Mouse (Mus musculus): Measurements from ENCODE around the gene Haao. TPM values are rescaled to one million over a fixed set of nuclear protein-coding genes. Genes with fewer than 3 reads are reported as not detected.

Haao gene
- total RNA-seq (2014; rRNA removed) (588 and 626 TPM in 2 replicates), polyA plus RNA-seq (2012; rRNA removed) (835 and 840 TPM in 2 replicates)

GRCm38 (mm10) chr17:83847815-83848214 lies at the start of gene Haao:
TSS of gene Haao (minus strand) at chr17:83847963.
- 79% methylated on average over 3 of the region's 3 CpGs for WGBS
- H3K36me3 ChIP-seq (ENCODE audit: control insufficient read depth, insufficient read depth, low read length): peaks cover under 1% of the 10 kb centered on the region; the same call in 1 of the 2 replicates
- H3K4me1 ChIP-seq (ENCODE audit: control insufficient read depth, insufficient read depth, low read length): peaks cover 28% of the 10 kb centered on the region
- peak within 1 kb of the TSS; percentile 35; the same call in 1 of the 2 replicates for H3K9ac ChIP-seq (ENCODE audit: low read depth, low read length)
- peak within 1 kb of the TSS; percentile 68; the same call in 1 of the 2 replicates for H3K4me3 ChIP-seq (ENCODE audit: insufficient read depth, low read depth, low read length)
- no peak for DNase-seq (ENCODE audit: extremely low read depth, low read depth, low spot score)
- no peak for TF ChIP-seq CTCF (IDR thresholded peaks at IDR 0.05; ENCODE audit: low read depth, low read length)
- no peak for TF ChIP-seq POLR2A (IDR thresholded peaks at IDR 0.05; ENCODE audit: extremely low read depth, insufficient read depth, low read length)
- H3K79me2 ChIP-seq (ENCODE audit: control insufficient read depth, insufficient read depth, low read length): peaks cover 7% of the 10 kb centered on the region; the same call in 1 of the 2 replicates
- H3K27ac ChIP-seq (replicated peaks; ENCODE audit: insufficient read depth, low read depth, low read length): peak within 1 kb of the TSS; percentile 94
- no peaks in the 10 kb centered on the region for H3K27me3 ChIP-seq (ENCODE audit: control insufficient read depth, insufficient read depth, low read length)

DNA sequence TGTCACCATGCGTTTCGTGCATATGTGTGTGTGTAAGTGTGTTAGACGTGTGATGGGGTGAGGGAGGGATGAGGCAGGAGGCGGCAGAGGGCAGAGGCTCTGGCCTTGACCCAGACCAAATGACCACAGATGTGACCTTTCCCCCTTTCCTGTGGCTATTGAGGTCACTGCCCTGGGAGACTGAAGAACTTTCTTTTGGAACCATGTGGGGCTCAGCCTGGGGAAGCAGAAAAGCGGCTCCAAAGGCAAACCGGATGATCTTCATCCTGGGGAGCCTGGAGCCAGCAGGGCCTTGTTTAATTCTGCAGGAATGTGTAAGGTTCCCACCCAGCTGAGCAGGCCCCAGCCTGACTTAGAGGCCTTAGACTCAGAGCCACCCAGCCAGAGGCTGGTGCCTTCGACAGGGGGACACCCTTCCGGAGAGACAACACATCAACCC lies 49.6 kb upstream of the Haao start:
- Histone ChIP-seq H3K9ac (ENCODE audit: low read depth, low read length) (no peak overlapping the region), H3K4me1 (ENCODE audit: control insufficient read depth, insufficient read depth, low read length) (peaks cover 9% of the 10 kb centered on the region), H3K27me3 (ENCODE audit: control insufficient read depth, insufficient read depth, low read length) (no peaks in the 10 kb centered on the region), H3K36me3 (ENCODE audit: control insufficient read depth, insufficient read depth, low read length) (no peaks in the 10 kb centered on the region), H3K4me3 (ENCODE audit: insufficient read depth, low read depth, low read length) (no peak overlapping the region), H3K27ac (replicated peaks; ENCODE audit: insufficient read depth, low read depth, low read length) (no peak overlapping the region), H3K79me2 (ENCODE audit: control insufficient read depth, insufficient read depth, low read length) (no peaks in the 10 kb centered on the region)
- TF ChIP-seq POLR2A (IDR thresholded peaks at IDR 0.05; ENCODE audit: extremely low read depth, insufficient read depth, low read length): no peak
- no peak for TF ChIP-seq CTCF (IDR thresholded peaks at IDR 0.05; ENCODE audit: low read depth, low read length)
- 45% methylated on average over 8 of the region's 8 CpGs for WGBS
- DNase-seq (ENCODE audit: extremely low read depth, low read depth, low spot score): peak; percentile 70

GRCm38 (mm10) chr17:83896723-83897122 lies 49.0 kb upstream of the Haao start:
- 60% methylated on average over 10 of the region's 10 CpGs for WGBS
- Histone ChIP-seq H3K4me1 (ENCODE audit: control insufficient read depth, insufficient read depth, low read length) (peaks cover 9% of the 10 kb centered on the region), H3K9ac (ENCODE audit: low read depth, low read length) (no peak overlapping the region), H3K27ac (replicated peaks; ENCODE audit: insufficient read depth, low read depth, low read length) (no peak overlapping the region), H3K27me3 (ENCODE audit: control insufficient read depth, insufficient read depth, low read length) (no peaks in the 10 kb centered on the region), H3K36me3 (ENCODE audit: control insufficient read depth, insufficient read depth, low read length) (no peaks in the 10 kb centered on the region), H3K4me3 (ENCODE audit: insufficient read depth, low read depth, low read length) (no peak overlapping the region), H3K79me2 (ENCODE audit: control insufficient read depth, insufficient read depth, low read length) (no peaks in the 10 kb centered on the region)
- TF ChIP-seq POLR2A (IDR thresholded peaks at IDR 0.05; ENCODE audit: extremely low read depth, insufficient read depth, low read length) (no peak), CTCF (IDR thresholded peaks at IDR 0.05; ENCODE audit: low read depth, low read length) (peak; percentile 64)
- DNase-seq (ENCODE audit: extremely low read depth, low read depth, low spot score): peak; percentile 18

DNA sequence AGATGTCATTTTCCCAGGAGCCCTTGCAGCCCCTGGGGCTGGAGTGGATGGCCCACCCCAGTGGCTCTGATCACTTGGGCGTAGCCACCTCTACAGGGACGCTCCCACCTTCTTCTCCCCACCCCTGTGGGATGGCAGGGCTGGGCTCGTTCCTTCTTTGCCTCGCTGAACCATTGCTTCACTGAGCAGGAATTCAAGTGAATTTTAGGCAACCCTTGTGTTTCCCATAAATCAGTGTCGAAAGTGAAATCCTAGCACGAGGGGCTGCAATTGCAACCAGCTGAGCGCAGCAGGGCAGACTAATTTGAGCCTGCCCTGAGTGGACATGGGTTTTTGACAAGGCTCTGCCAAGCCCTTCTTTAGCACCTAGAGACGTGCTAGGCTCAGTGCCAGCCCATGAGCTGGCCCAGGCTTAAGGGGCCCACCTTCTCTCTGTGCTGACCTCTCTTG lies 47.6 kb upstream of the Haao start:
- DNase-seq (ENCODE audit: extremely low read depth, low read depth, low spot score): no peak
- H3K27ac ChIP-seq (replicated peaks; ENCODE audit: insufficient read depth, low read depth, low read length): no peak overlapping the region
- no peaks in the 10 kb centered on the region for H3K36me3 ChIP-seq (ENCODE audit: control insufficient read depth, insufficient read depth, low read length)
- no peak for TF ChIP-seq POLR2A (IDR thresholded peaks at IDR 0.05; ENCODE audit: extremely low read depth, insufficient read depth, low read length)
- no peak for TF ChIP-seq CTCF (IDR thresholded peaks at IDR 0.05; ENCODE audit: low read depth, low read length)
- WGBS: 95% methylated on average over 8 of the region's 8 CpGs
- H3K4me1 ChIP-seq (ENCODE audit: control insufficient read depth, insufficient read depth, low read length): peaks cover 9% of the 10 kb centered on the region
- H3K79me2 ChIP-seq (ENCODE audit: control insufficient read depth, insufficient read depth, low read length): no peaks in the 10 kb centered on the region
- H3K9ac ChIP-seq (ENCODE audit: low read depth, low read length): no peak overlapping the region
- H3K27me3 ChIP-seq (ENCODE audit: control insufficient read depth, insufficient read depth, low read length): no peaks in the 10 kb centered on the region
- no peak overlapping the region for H3K4me3 ChIP-seq (ENCODE audit: insufficient read depth, low read depth, low read length)

- Histone ChIP-seq H3K4me1 (ENCODE audit: control insufficient read depth, insufficient read depth, low read length) (peaks cover 7% of the 10 kb centered on the region), H3K27ac (replicated peaks; ENCODE audit: insufficient read depth, low read depth, low read length) (no peak overlapping the region), H3K9ac (ENCODE audit: low read depth, low read length) (no peak overlapping the region), H3K36me3 (ENCODE audit: control insufficient read depth, insufficient read depth, low read length) (no peaks in the 10 kb centered on the region), H3K79me2 (ENCODE audit: control insufficient read depth, insufficient read depth, low read length) (no peaks in the 10 kb centered on the region), H3K27me3 (ENCODE audit: control insufficient read depth, insufficient read depth, low read length) (no peaks in the 10 kb centered on the region), H3K4me3 (ENCODE audit: insufficient read depth, low read depth, low read length) (no peak overlapping the region)
- no peak for TF ChIP-seq POLR2A (IDR thresholded peaks at IDR 0.05; ENCODE audit: extremely low read depth, insufficient read depth, low read length)
- no peak for TF ChIP-seq CTCF (IDR thresholded peaks at IDR 0.05; ENCODE audit: low read depth, low read length)
- DNase-seq (ENCODE audit: extremely low read depth, low read depth, low spot score): no peak
- WGBS: 37% methylated on average over 4 of the region's 4 CpGs
These were observed 45.4 kb upstream of the Haao start for GRCm38 (mm10) chr17:83893134-83893533.

- Histone ChIP-seq H3K79me2 (ENCODE audit: control insufficient read depth, insufficient read depth, low read length) (no peaks in the 10 kb centered on the region), H3K9ac (ENCODE audit: low read depth, low read length) (no peak overlapping the region), H3K27me3 (ENCODE audit: control insufficient read depth, insufficient read depth, low read length) (no peaks in the 10 kb centered on the region), H3K27ac (replicated peaks; ENCODE audit: insufficient read depth, low read depth, low read length) (no peak overlapping the region), H3K4me3 (ENCODE audit: insufficient read depth, low read depth, low read length) (no peak overlapping the region), H3K36me3 (ENCODE audit: control insufficient read depth, insufficient read depth, low read length) (no peaks in the 10 kb centered on the region), H3K4me1 (ENCODE audit: control insufficient read depth, insufficient read depth, low read length) (peaks cover under 1% of the 10 kb centered on the region; the same call in 1 of the 2 replicates)
- TF ChIP-seq POLR2A (IDR thresholded peaks at IDR 0.05; ENCODE audit: extremely low read depth, insufficient read depth, low read length): no peak
- TF ChIP-seq CTCF (IDR thresholded peaks at IDR 0.05; ENCODE audit: low read depth, low read length): no peak
- WGBS: 86% methylated on average over 9 of the region's 9 CpGs
- no peak for DNase-seq (ENCODE audit: extremely low read depth, low read depth, low spot score)
These were observed 44.1 kb upstream of the Haao start for GRCm38 (mm10) chr17:83891864-83892263.
